Mouse (Mus musculus) bone marrow, adult 2 months (tissue): Measurements from ENCODE around the gene Arap1.

Experiments
- CTCF ChIP-seq: fragments of 200-500 bp; IDR thresholded peaks from 2 replicates; pipeline ENCODE4 v1.5.1; 2011; ENCODE audit warnings: low read length, control low read depth; ENCODE audit not compliant: control insufficient read depth, insufficient read depth
- POLR2A ChIP-seq: fragments of 200-500 bp; IDR thresholded peaks from 2 replicates; pipeline ENCODE4 v1.6.1; 2011; ENCODE audit warnings: low read depth, mild to moderate bottlenecking, control low read depth, low read length, borderline replicate concordance; ENCODE audit not compliant: control insufficient read depth

DNA sequence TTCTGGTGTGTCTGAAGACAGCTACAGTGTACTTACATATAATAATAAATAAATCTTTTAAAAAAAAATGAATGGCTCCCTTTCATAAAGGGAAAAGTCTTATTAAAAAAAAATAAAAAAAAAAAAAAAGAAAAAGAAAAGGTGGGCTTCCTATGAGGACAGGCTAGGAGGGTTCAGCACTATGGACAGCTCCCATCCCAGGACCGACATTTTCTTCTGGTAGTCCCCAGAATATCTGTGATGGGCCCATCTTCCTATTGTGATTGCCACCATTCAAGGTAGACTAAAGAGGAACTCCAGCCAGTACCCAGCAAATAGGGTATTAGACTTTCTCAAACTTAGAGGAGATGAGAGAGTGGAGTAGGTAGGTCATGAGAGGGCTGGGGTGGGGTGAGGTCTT lies 90.0 kb downstream of the Arap1 start:
- TF ChIP-seq POLR2A (no peak), CTCF (no peak)
